Mouse (Mus musculus) layer of hippocampus, adult 9-10 months (tissue): ENCODE measurements around the gene Drd3.

Source experiments
- DNase-seq: peaks from one replicate; pipeline ENCODE4 v3.0.0; 2022; ENCODE audit warnings: low spot score

Drd3 gene

GRCm38 (mm10) chr16:43753751-43754150 lies at the start of gene Drd3:
Drd3 (plus strand) TSS chr16:43754026.
- DNase-seq, result no peak

- no peak for DNase-seq
Observed at GRCm38 (mm10) chr16:43708335-43709061, 45.3 kb upstream of the Drd3 start.

- no peak for DNase-seq
Observed at GRCm38 (mm10) chr16:43709062-43709413, 44.8 kb upstream of the Drd3 start.

GRCm38 (mm10) chr16:43709432-43710133 lies 44.2 kb upstream of the Drd3 start:
- DNase-seq, result no peak

- no peak for DNase-seq
Observed at GRCm38 (mm10) chr16:43710134-43710475, 43.7 kb upstream of the Drd3 start.

- no peak for DNase-seq
Observed at GRCm38 (mm10) chr16:43710651-43711050, 43.2 kb upstream of the Drd3 start.

- DNase-seq, result no peak
Observed at GRCm38 (mm10) chr16:43711361-43711760, 42.5 kb upstream of the Drd3 start.

GRCm38 (mm10) chr16:43724444-43724843 lies 29.4 kb upstream of the Drd3 start:
- DNase-seq, result no peak

GRCm38 (mm10) chr16:43729506-43730221 lies 24.2 kb upstream of the Drd3 start:
- no peak for DNase-seq

- no peak for DNase-seq
Observed at GRCm38 (mm10) chr16:43730281-43730680, 23.5 kb upstream of the Drd3 start.

GRCm38 (mm10) chr16:43732496-43732895 lies 21.3 kb upstream of the Drd3 start:
- DNase-seq, result no peak

- DNase-seq, result no peak
Observed at GRCm38 (mm10) chr16:43732900-43733299, 20.9 kb upstream of the Drd3 start.

- DNase-seq, result peak; percentile 12
Observed at GRCm38 (mm10) chr16:43737933-43738332, 15.9 kb upstream of the Drd3 start.

- DNase-seq, result no peak
Observed at GRCm38 (mm10) chr16:43740936-43741335, 12.9 kb upstream of the Drd3 start.

- no peak for DNase-seq
Observed at GRCm38 (mm10) chr16:43748424-43748823, 5.4 kb upstream of the Drd3 start.

- no peak for DNase-seq
Observed at GRCm38 (mm10) chr16:43752900-43753299, 926 bp upstream of the Drd3 start.

- DNase-seq, result no peak
Observed at GRCm38 (mm10) chr16:43772358-43772757, 18.5 kb downstream of the Drd3 start.

GRCm38 (mm10) chr16:43772766-43773165 lies 18.9 kb downstream of the Drd3 start:
- no peak for DNase-seq

GRCm38 (mm10) chr16:43773506-43773905 lies 19.7 kb downstream of the Drd3 start:
- DNase-seq, result no peak

GRCm38 (mm10) chr16:43776886-43777285 lies 23.1 kb downstream of the Drd3 start:
- DNase-seq, result no peak

GRCm38 (mm10) chr16:43799541-43799940 lies 45.7 kb downstream of the Drd3 start:
- no peak for DNase-seq

GRCm38 (mm10) chr16:43800119-43800721 lies 46.4 kb downstream of the Drd3 start:
- no peak for DNase-seq

GRCm38 (mm10) chr16:43801137-43801536 lies 47.3 kb downstream of the Drd3 start:
- no peak for DNase-seq
